Mouse (Mus musculus) neural tube, embryonic 15.5 days (tissue): Measurements from ENCODE around the gene Olfr667. TPM values are rescaled to one million over a fixed set of nuclear protein-coding genes. Genes with fewer than 3 reads are reported as not detected.
"Not testable (repeated sequence)": the region's sequence is repeated elsewhere in the genome, so short reads cannot be mapped to it uniquely, and the experiment has no call there.

Experiments used
- ATAC-seq: fragments of 200-750 bp; cut with Nextera tagmentation; 2 replicates; pipeline ENCODE4 v1.8.0; 2017; ENCODE audit warnings: mild to moderate bottlenecking, moderate TSS enrichment, moderate library complexity; ENCODE audit not compliant: low FRiP score
- H3K27ac ChIP-seq: fragments of 300-500 bp; sonication (generic); replicated peaks from 2 replicates; pipeline ENCODE4 v1.5.1; 2015; ENCODE audit warnings: mild to moderate bottlenecking, inconsistent platforms
- H3K27me3 ChIP-seq: fragments of 300-500 bp; sonication (generic); replicated peaks from 2 replicates; pipeline ENCODE4 v1.6.1; 2015; ENCODE audit warnings: inconsistent platforms
- H3K36me3 ChIP-seq: fragments of 300-500 bp; sonication (generic); 2 replicates; pipeline ENCODE4 v1.6.1; 2015; ENCODE audit warnings: inconsistent platforms
- H3K4me1 ChIP-seq: fragments of 300-500 bp; sonication (generic); 2 replicates; pipeline ENCODE4 v1.6.1; 2015; ENCODE audit warnings: inconsistent platforms
- H3K4me2 ChIP-seq: fragments of 300-500 bp; sonication (generic); 2 replicates; pipeline ENCODE4 v1.6.1; 2015; ENCODE audit warnings: inconsistent platforms, mild to moderate bottlenecking, moderate library complexity
- H3K4me3 ChIP-seq: fragments of 300-500 bp; sonication (generic); replicated peaks from 2 replicates; pipeline ENCODE4 v1.5.1; 2015; ENCODE audit warnings: mild to moderate bottlenecking, inconsistent platforms
- H3K9ac ChIP-seq: fragments of 300-500 bp; sonication (generic); replicated peaks from 2 replicates; pipeline ENCODE4 v1.6.1; 2015; ENCODE audit warnings: mild to moderate bottlenecking, inconsistent platforms
- H3K9me3 ChIP-seq: fragments of 300-500 bp; sonication (generic); replicated peaks from 2 replicates; pipeline ENCODE4 v1.6.1; 2016; ENCODE audit warnings: inconsistent platforms
- WGBS: fragments of 180-500 bp; shearing (Covaris S2); methylation state at CpG from one replicate; pipeline ENCODE4 v1.1.7; 2015; ENCODE audit warnings: mixed read lengths; 5-methylcytosine and 5-hydroxymethylcytosine counted together
- polyA plus RNA-seq: library from polyadenylated mRNA; unstranded; fragments of >200 nt; fragmentation: Nextera tagmentation; extraction: Ambion mirVana; gene quantifications from 2 replicates; pipeline ENCODE4 v1.2.1, GENCODE M21; 2015

The Olfr667 gene
- not detected in 2 replicates for polyA plus RNA-seq

DNA sequence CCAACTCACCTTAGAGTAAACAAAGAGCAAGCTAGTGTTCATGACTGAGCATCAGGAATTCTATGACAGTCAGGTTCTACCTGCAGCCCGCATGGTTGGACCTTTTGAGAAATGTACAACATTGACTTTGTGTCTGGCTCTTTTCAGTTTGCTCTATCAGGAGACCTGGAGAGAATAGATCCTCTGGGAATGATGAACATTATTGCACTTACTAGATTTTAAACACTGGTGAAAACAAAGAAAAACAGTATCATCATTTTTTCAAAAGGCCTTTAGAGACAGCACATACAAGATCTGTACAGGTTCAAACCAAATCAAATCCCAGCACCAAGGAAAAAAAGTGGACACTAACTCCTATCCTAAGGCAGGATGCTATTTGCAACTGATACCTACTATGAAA lies at the start of gene Olfr667:
Gene Olfr667 (minus strand): TSS at position 101 of the 400 bp plus-strand sequence.
- ATAC-seq, result no peak
- Histone ChIP-seq H3K27me3 (no peaks in the 10 kb centered on the region), H3K4me1 (no peaks in the 10 kb centered on the region), H3K4me3 (no peak within 1 kb of the TSS), H3K9me3 (no peaks in the 10 kb centered on the region), H3K4me2 (no peak within 1 kb of the TSS), H3K27ac (no peak within 1 kb of the TSS), H3K9ac (no peak within 1 kb of the TSS), H3K36me3 (no peaks in the 10 kb centered on the region)
- WGBS, result 87% methylated on average over 1 of the region's 1 CpGs

GRCm38 (mm10) chr7:104962520-104962919 lies 41.2 kb upstream of the Olfr667 start, which contains the start of gene Olfr670:
Olfr670 (minus strand) TSS chr7:104962620.
- Histone ChIP-seq H3K27ac (no peak within 1 kb of the TSS), H3K36me3 (no peaks in the 10 kb centered on the region), H3K4me2 (no peak within 1 kb of the TSS), H3K4me1 (no peaks in the 10 kb centered on the region), H3K4me3 (no peak within 1 kb of the TSS), H3K9ac (no peak within 1 kb of the TSS), H3K9me3 (no peaks in the 10 kb centered on the region), H3K27me3 (no peaks in the 10 kb centered on the region)
- 67% methylated on average over 1 of the region's 1 CpGs for WGBS
- no peak for ATAC-seq

- not testable (repeated sequence) for H3K4me2 ChIP-seq, H3K9me3 ChIP-seq, H3K4me3 ChIP-seq, H3K9ac ChIP-seq, H3K27ac ChIP-seq, H3K4me1 ChIP-seq, H3K36me3 ChIP-seq, H3K27me3 ChIP-seq, ATAC-seq
- 97% methylated on average over 16 of the region's 16 CpGs for WGBS
Measured at GRCm38 (mm10) chr7:104950234-104950633, 29.0 kb upstream of the Olfr667 start.

DNA sequence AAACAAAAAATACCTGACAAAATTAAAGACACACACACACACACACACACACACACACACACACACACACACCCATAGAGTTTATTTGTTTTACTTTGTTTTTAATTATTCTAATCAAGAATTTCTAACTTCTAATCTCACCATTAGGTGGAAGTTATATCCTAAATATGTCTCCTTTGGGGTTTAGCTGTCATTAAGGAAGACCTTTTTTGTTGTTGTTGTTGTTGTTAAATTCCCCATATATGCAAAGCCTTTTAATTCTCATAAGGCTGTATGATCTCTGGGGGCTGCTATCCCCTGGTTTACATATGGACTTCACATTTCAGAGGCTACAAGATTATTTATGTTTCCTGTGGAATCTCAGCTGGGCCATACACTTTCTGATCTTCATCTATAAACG lies 12.7 kb upstream of the Olfr667 start, which contains the start of gene Olfr669:
Gene Olfr669 (plus strand): TSS at position 301 of the 400 bp plus-strand sequence.
- H3K27ac ChIP-seq, result no peak within 1 kb of the TSS
- no peak within 1 kb of the TSS for H3K4me3 ChIP-seq
- no peaks in the 10 kb centered on the region for H3K36me3 ChIP-seq
- ATAC-seq, result no peak
- WGBS, result 89% methylated on average over 1 of the region's 1 CpGs
- H3K27me3 ChIP-seq, result no peaks in the 10 kb centered on the region
- H3K9me3 ChIP-seq, result no peaks in the 10 kb centered on the region
- H3K9ac ChIP-seq, result no peak within 1 kb of the TSS
- H3K4me2 ChIP-seq, result no peak within 1 kb of the TSS
- no peaks in the 10 kb centered on the region for H3K4me1 ChIP-seq

DNA sequence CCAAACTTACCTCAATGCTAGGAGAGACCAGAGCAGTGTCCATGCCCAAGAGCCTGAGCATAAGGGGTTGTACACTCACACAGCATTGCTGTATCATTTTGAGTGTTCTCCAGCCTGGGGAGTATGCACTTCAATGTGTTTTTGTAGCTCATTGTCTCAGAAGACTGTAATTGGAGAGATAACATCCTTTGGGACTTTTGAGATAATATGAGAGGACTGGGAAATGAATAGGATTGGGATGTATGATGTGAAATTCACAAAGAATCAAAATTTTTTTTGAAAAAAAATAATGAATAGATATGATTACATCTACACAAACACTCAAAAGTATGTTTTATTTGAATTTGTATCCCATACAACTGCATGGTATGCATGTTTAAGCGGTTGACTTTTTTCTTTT lies 6.7 kb upstream of the Olfr667 start, which contains the start of gene Olfr668:
Gene Olfr668 (minus strand): TSS at position 101 of the 400 bp plus-strand sequence.
- Histone ChIP-seq H3K27me3 (no peaks in the 10 kb centered on the region), H3K4me3 (no peak within 1 kb of the TSS), H3K4me2 (no peak within 1 kb of the TSS), H3K27ac (no peak within 1 kb of the TSS), H3K9ac (no peak within 1 kb of the TSS), H3K4me1 (no peaks in the 10 kb centered on the region), H3K36me3 (no peaks in the 10 kb centered on the region), H3K9me3 (no peaks in the 10 kb centered on the region)
- ATAC-seq, result no peak
- WGBS, result 89% methylated on average over 1 of the region's 1 CpGs

DNA sequence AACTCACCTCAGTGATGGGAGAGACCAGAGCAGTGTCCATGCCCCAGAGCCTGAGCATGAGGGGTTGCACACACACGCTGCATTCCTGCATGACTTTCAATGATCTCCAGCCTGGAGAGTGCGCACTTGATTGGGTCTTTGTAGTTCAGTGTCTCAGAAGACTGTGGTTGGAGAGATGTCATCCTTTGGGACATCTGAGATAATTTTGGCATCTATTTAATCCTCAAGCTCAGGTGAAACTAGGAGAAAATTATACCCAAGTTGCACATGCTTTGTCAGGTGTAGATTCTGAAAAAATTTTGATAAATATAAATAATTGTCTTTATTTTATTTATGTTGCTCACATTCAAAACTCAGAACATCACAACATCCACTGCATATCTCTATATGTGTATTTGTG lies 25.4 kb downstream of the Olfr667 start, which contains the start of gene Olfr666:
Gene Olfr666 (minus strand): TSS at position 101 of the 400 bp plus-strand sequence.
- H3K36me3 ChIP-seq, result no peaks in the 10 kb centered on the region
- no peak within 1 kb of the TSS for H3K4me2 ChIP-seq
- H3K4me1 ChIP-seq, result no peaks in the 10 kb centered on the region
- H3K9ac ChIP-seq, result no peak within 1 kb of the TSS
- no peak within 1 kb of the TSS for H3K27ac ChIP-seq
- H3K27me3 ChIP-seq, result no peaks in the 10 kb centered on the region
- no peak within 1 kb of the TSS for H3K4me3 ChIP-seq
- H3K9me3 ChIP-seq, result no peaks in the 10 kb centered on the region
- 91% methylated on average over 2 of the region's 2 CpGs for WGBS
- ATAC-seq, result no peak

- no peak for ATAC-seq
- WGBS, result 51% methylated on average over 1 of the region's 1 CpGs
- no peaks in the 10 kb centered on the region for H3K4me1 ChIP-seq
- H3K36me3 ChIP-seq, result no peaks in the 10 kb centered on the region
- H3K4me3 ChIP-seq, result no peak within 1 kb of the TSS
- no peak within 1 kb of the TSS for H3K27ac ChIP-seq
- no peak within 1 kb of the TSS for H3K9ac ChIP-seq
- no peaks in the 10 kb centered on the region for H3K9me3 ChIP-seq
- no peaks in the 10 kb centered on the region for H3K27me3 ChIP-seq
- no peak within 1 kb of the TSS for H3K4me2 ChIP-seq
Measured at GRCm38 (mm10) chr7:104877731-104878130, 43.6 kb downstream of the Olfr667 start, which contains the start of gene Olfr665. Olfr665 (plus strand) TSS chr7:104878031.

Other genes starting within 250 kb of the Olfr667 start
- gene Olfr661, start 235.0 kb downstream of the Olfr667 start, polyA plus RNA-seq, result not detected in 2 replicates
- gene Usp17le, start 144.0 kb downstream of the Olfr667 start, polyA plus RNA-seq, result not detected in 2 replicates
- not detected in 2 replicates for gene Usp17lb, start 78.9 kb downstream of the Olfr667 start, polyA plus RNA-seq
- gene Usp17la, start 64.5 kb downstream of the Olfr667 start, polyA plus RNA-seq, result not detected in 2 replicates
- not detected in 2 replicates for gene Olfr665, start 43.5 kb downstream of the Olfr667 start, polyA plus RNA-seq
- gene Olfr666, start 25.5 kb downstream of the Olfr667 start, polyA plus RNA-seq, result not detected in 2 replicates
- gene Olfr668, start 6.6 kb upstream of the Olfr667 start, polyA plus RNA-seq, result not detected in 2 replicates
- not detected in 2 replicates for gene Olfr669, start 12.8 kb upstream of the Olfr667 start, polyA plus RNA-seq
- not detected in 2 replicates for gene Olfr670, start 41.1 kb upstream of the Olfr667 start, polyA plus RNA-seq
- gene Olfr671, start 57.6 kb upstream of the Olfr667 start, polyA plus RNA-seq, result not detected in 2 replicates
- not detected in 2 replicates for gene Olfr672, start 80.5 kb upstream of the Olfr667 start, polyA plus RNA-seq
- gene Olfr675, start 107.0 kb upstream of the Olfr667 start, polyA plus RNA-seq, result not detected in 2 replicates
- gene Olfr676, start 111.2 kb upstream of the Olfr667 start, polyA plus RNA-seq, result not detected in 2 replicates
- not detected in 2 replicates for gene Olfr677, start 129.9 kb upstream of the Olfr667 start, polyA plus RNA-seq
- gene Olfr678, start 143.0 kb upstream of the Olfr667 start, polyA plus RNA-seq, result not detected in 2 replicates
- not detected in 2 replicates for gene Olfr679, start 159.7 kb upstream of the Olfr667 start, polyA plus RNA-seq
- gene Olfr680-ps1, start 171.3 kb upstream of the Olfr667 start, polyA plus RNA-seq, result not detected in 2 replicates
- gene Olfr681, start 195.4 kb upstream of the Olfr667 start, polyA plus RNA-seq, result not detected in 2 replicates
- gene Olfr683, start 225.5 kb upstream of the Olfr667 start, polyA plus RNA-seq, result not detected in 2 replicates
- gene Olfr684, start 242.2 kb upstream of the Olfr667 start, polyA plus RNA-seq, result not detected in 2 replicates